Mouse (Mus musculus) MEL (cell line): ENCODE data around the gene Ltbp3. TPM values are rescaled to one million over a fixed set of nuclear protein-coding genes. Genes with fewer than 3 reads are reported as not detected.

ENCODE experiments used
- DNase-seq: peaks from one replicate; pipeline ENCODE4 v3.0.0; 2011; ENCODE audit warnings: low read depth, low spot score
- H3K27ac ChIP-seq: 2 replicates; pipeline ENCODE4 v1.5.1; 2012; ENCODE audit warnings: low read depth, mild to moderate bottlenecking, control low read depth, low read length, moderate library complexity; ENCODE audit not compliant: control insufficient read depth
- H3K27me3 ChIP-seq, 2 experiments: fragments of 150-350 bp in 1 of 2; sonication (generic) in 1 of 2; 2 replicates each; pipeline ENCODE4 v1.6.1; 2012; ENCODE audit warnings: low read length in 2 of 2, mild to moderate bottlenecking in 2 of 2, improper control_type of control experiment in 1 of 2, moderate library complexity in 1 of 2; ENCODE audit not compliant: insufficient read depth in 2 of 2, control insufficient read depth in 1 of 2
- H3K36me3 ChIP-seq, 2 experiments: 2 replicates each; pipeline ENCODE4 v1.6.1; 2012 to 2014; ENCODE audit warnings: low read length in 2 of 2, improper control_type of control experiment in 1 of 2, inconsistent platforms in 1 of 2, mild to moderate bottlenecking in 1 of 2; ENCODE audit not compliant: insufficient read depth in 2 of 2, control insufficient read depth in 1 of 2
- H3K4me1 ChIP-seq, 2 experiments: fragments of 150-350 bp in 1 of 2; sonication (generic) in 1 of 2; 2 replicates each; pipeline ENCODE4 v1.6.1; 2012; ENCODE audit warnings: low read length in 2 of 2, improper control_type of control experiment in 1 of 2, mild to moderate bottlenecking in 1 of 2; ENCODE audit not compliant: insufficient read depth in 2 of 2, control insufficient read depth in 1 of 2
- H3K4me3 ChIP-seq, 2 experiments: fragments of 150-350 bp in 1 of 2; sonication (generic) in 1 of 2; 2 replicates each; pipeline ENCODE4 v1.5.1; 2012; ENCODE audit warnings: low read depth in 2 of 2, low read length in 2 of 2, mild to moderate bottlenecking in 2 of 2, moderate library complexity in 2 of 2, control low read depth in 1 of 2, improper control_type of control experiment in 1 of 2; ENCODE audit not compliant: control insufficient read depth in 1 of 2, insufficient read depth in 1 of 2
- H3K79me2 ChIP-seq: 2 replicates; pipeline ENCODE4 v1.6.1; 2012; ENCODE audit warnings: mild to moderate bottlenecking, low read length, moderate library complexity; ENCODE audit not compliant: control insufficient read depth, poor library complexity, insufficient read depth
- H3K9ac ChIP-seq: 2 replicates; pipeline ENCODE4 v1.6.1; 2012; ENCODE audit warnings: low read depth, mild to moderate bottlenecking, control low read depth, low read length, moderate library complexity; ENCODE audit not compliant: control insufficient read depth, poor library complexity, severe bottlenecking
- H3K9me3 ChIP-seq: fragments of 150-350 bp; sonication (generic); replicated peaks from 2 replicates; pipeline ENCODE4 v1.6.1; 2012; ENCODE audit warnings: mild to moderate bottlenecking, low read length, improper control_type of control experiment, moderate library complexity; ENCODE audit not compliant: insufficient read depth
- CHD1 ChIP-seq: IDR thresholded peaks from 2 replicates; pipeline ENCODE4 v1.6.1; 2012; ENCODE audit warnings: low read depth, mild to moderate bottlenecking, inconsistent platforms, low read length, improper control_type of control experiment
- CTCF ChIP-seq, 3 experiments: IDR thresholded peaks in 2 of 3; conservative IDR thresholded peaks in 1 of 3; 2 replicates each; pipeline ENCODE4 v1.5.1; 2011 to 2012; ENCODE audit warnings: low read length in 3 of 3, low read depth in 2 of 3, mild to moderate bottlenecking in 2 of 3, improper control_type of control experiment in 1 of 3, inconsistent platforms in 1 of 3, mixed read lengths in 1 of 3, moderate library complexity in 1 of 3; ENCODE audit not compliant: control insufficient read depth in 1 of 3, insufficient read depth in 1 of 3, poor library complexity in 1 of 3, severe bottlenecking in 1 of 3
- EP300 ChIP-seq, 2 experiments: IDR thresholded peaks; 2 replicates each; pipeline ENCODE4 v1.6.1; 2011; ENCODE audit warnings: improper control_type of control experiment in 2 of 2, low read length in 2 of 2, low read depth in 1 of 2, mild to moderate bottlenecking in 1 of 2
- ETS1 ChIP-seq: IDR thresholded peaks from 2 replicates; pipeline ENCODE4 v1.6.1; 2012; ENCODE audit warnings: low read depth, mild to moderate bottlenecking, inconsistent platforms, low read length, improper control_type of control experiment, moderate library complexity
- GABPA ChIP-seq: IDR thresholded peaks from 2 replicates; pipeline ENCODE4 v1.6.1; 2012; ENCODE audit warnings: low read depth, mild to moderate bottlenecking, inconsistent platforms, low read length, improper control_type of control experiment, moderate library complexity
- GATA1 ChIP-seq: IDR thresholded peaks from 2 replicates; pipeline ENCODE4 v1.6.1; 2011; ENCODE audit warnings: low read depth, low read length, improper control_type of control experiment
- JUND ChIP-seq: IDR thresholded peaks from 2 replicates; pipeline ENCODE4 v1.6.1; 2011; ENCODE audit warnings: low read depth, mild to moderate bottlenecking, improper control_type of control experiment, low read length
- MAFK ChIP-seq: IDR thresholded peaks from 2 replicates; pipeline ENCODE4 v1.6.1; 2011; ENCODE audit warnings: low read depth, mild to moderate bottlenecking, low read length, improper control_type of control experiment, borderline replicate concordance
- MAX ChIP-seq: IDR thresholded peaks from 2 replicates; pipeline ENCODE4 v1.6.1; 2011; ENCODE audit warnings: low read length, improper control_type of control experiment
- MEF2A ChIP-seq: IDR thresholded peaks from 2 replicates; pipeline ENCODE4 v1.6.1; 2014; ENCODE audit warnings: low read depth, mild to moderate bottlenecking, inconsistent platforms, low read length, improper control_type of control experiment; ENCODE audit not compliant: poor library complexity, insufficient replicate concordance, severe bottlenecking; ENCODE audit errors: extremely low read depth
- MYB ChIP-seq: IDR thresholded peaks from 2 replicates; pipeline ENCODE4 v1.6.1; 2011; ENCODE audit warnings: mild to moderate bottlenecking, low read depth, low read length, improper control_type of control experiment
- POLR2A ChIP-seq, 2 experiments: IDR thresholded peaks; 2 replicates each; pipeline ENCODE4 v1.6.1; 2011 to 2012; ENCODE audit warnings: low read length in 2 of 2, mild to moderate bottlenecking in 2 of 2, control low read depth in 1 of 2, improper control_type of control experiment in 1 of 2, low read depth in 1 of 2, moderate library complexity in 1 of 2; ENCODE audit not compliant: control insufficient read depth in 1 of 2, insufficient read depth in 1 of 2, poor library complexity in 1 of 2
- RCOR1 ChIP-seq: IDR thresholded peaks from 2 replicates; pipeline ENCODE4 v1.6.1; 2012; ENCODE audit warnings: low read depth, mild to moderate bottlenecking, inconsistent platforms, low read length, improper control_type of control experiment
- SIN3A ChIP-seq: IDR thresholded peaks from 2 replicates; pipeline ENCODE4 v1.6.1; 2012; ENCODE audit warnings: low read length, improper control_type of control experiment, inconsistent platforms
- SMC3 ChIP-seq: IDR thresholded peaks from 2 replicates; pipeline ENCODE4 v1.6.1; 2011; ENCODE audit warnings: low read depth, low read length, improper control_type of control experiment
- TBP ChIP-seq: IDR thresholded peaks from 2 replicates; pipeline ENCODE4 v1.8.0; 2011; ENCODE audit warnings: low read depth, low read length, improper control_type of control experiment
- USF2 ChIP-seq, 2 experiments: IDR thresholded peaks; 2 replicates each; pipeline ENCODE4 v1.6.1; 2011 to 2012; ENCODE audit warnings: improper control_type of control experiment in 2 of 2, low read length in 2 of 2, borderline replicate concordance in 1 of 2, inconsistent platforms in 1 of 2, low read depth in 1 of 2, mild to moderate bottlenecking in 1 of 2; ENCODE audit not compliant: insufficient read depth in 1 of 2
- ZMIZ1 ChIP-seq: IDR thresholded peaks from 2 replicates; pipeline ENCODE4 v1.6.1; 2012; ENCODE audit warnings: low read depth, mild to moderate bottlenecking, inconsistent platforms, low read length, improper control_type of control experiment, moderate library complexity
- polyA plus RNA-seq, 2 experiments: library from polyadenylated mRNA; stranded (reverse) in 1 of 2; unstranded in 1 of 2; fragments of >175 nt in 1 of 2; fragments of >200 nt in 1 of 2; gene quantifications; 2 replicates each; pipeline versions ENCODE4 v1.2.1 to v1.2.4; 2012; ENCODE audit warnings: low replicate concordance in 2 of 2, low read depth in 1 of 2; ENCODE audit not compliant: insufficient read length in 2 of 2, insufficient read depth in 1 of 2, missing spikeins in 1 of 2
- total RNA-seq: library from RNA; depleted of rRNA; stranded (reverse); fragments of 300-350 nt; gene quantifications from 2 replicates; pipeline ENCODE4 v1.2.3, GENCODE M21; 2012

Ltbp3 gene
- total and polyA plus RNA-seq, 3 experiments: 0.39 TPM; not detected in 2

DNA sequence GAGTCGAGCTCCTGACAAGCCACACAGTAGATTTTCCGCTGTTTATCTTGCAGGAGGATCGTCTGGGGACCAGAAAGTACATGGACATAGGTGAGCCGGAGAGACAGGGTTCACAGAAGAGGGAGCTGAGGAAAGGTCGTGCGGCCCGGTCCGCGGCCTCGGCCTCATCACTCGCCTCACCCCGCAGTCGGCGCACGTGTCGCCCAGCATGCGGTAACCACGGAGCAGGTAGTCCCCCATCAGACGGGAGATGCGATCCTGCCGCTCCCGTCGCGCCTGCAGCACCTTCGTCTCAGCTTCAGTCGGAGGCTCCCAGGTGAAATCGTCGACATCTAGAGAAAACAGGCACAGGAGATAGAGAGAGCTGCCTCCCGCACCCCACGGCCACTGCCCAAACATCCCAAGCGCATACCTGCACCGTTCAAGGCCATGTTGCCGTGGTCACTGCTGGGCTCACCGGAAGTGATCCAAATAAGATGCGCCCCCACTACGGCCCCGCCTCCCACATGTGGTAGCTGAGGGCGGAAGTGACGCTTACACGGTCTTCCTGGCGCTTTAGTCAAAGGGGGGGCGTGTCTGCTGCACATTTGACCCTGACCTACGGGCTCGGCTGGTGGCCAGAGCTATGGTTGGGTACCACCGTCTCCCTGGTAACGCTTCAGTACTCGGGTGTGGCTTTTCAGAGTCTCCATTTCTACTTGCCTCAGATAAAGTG lies 9.3 kb upstream of the Ltbp3 start (continued):
- TF ChIP-seq CHD1 (no peak), MAX (peak; percentile 90), CTCF (IDR thresholded peaks at IDR 0.05 in 2 of 3, conservative IDR thresholded peaks at IDR 0.05 in 1 of 3; ENCODE audit: control insufficient read depth in 1 of 3, insufficient read depth in 1 of 3, low read depth in 2 of 3, low read length in 3 of 3, poor library complexity in 1 of 3, severe bottlenecking in 1 of 3) (no peak)

GRCm38 (mm10) chr19:5734325-5734724 lies 6.4 kb upstream of the Ltbp3 start:
- Histone ChIP-seq H3K79me2 (peaks cover 14% of the 10 kb centered on the region), H3K4me1 (peaks cover 0 to 19% of the 10 kb centered on the region in 2 experiments; a peak in 2 of 4 replicates), H3K4me3 (0 out of 4 replicates have a peak overlapping the region, but pooled peaks of 1 of the 2 experiments have one; percentile 1), H3K27ac (no peak overlapping the region), H3K36me3 (peaks cover 0 to 12% of the 10 kb centered on the region in 2 experiments; a peak in 2 of 4 replicates), H3K27me3 (no peaks in the 10 kb centered on the region), H3K9me3 (no peaks in the 10 kb centered on the region), H3K9ac (no peak overlapping the region)
- DNase-seq: peak; percentile 79
- TF ChIP-seq RCOR1 (peak; percentile 85), MAFK (no peak), JUND (no peak), GABPA (no peak), GATA1 (peak; percentile 54), TBP (0 out of 2 replicates have a peak, but pooled peaks have one; percentile 44), USF2 (IDR thresholded peaks at IDR 0.05; ENCODE audit: borderline replicate concordance in 1 of 2, insufficient read depth in 1 of 2, low read depth in 1 of 2, low read length in 2 of 2) (no peak), SMC3 (0 out of 2 replicates have a peak, but pooled peaks have one; percentile 8), SIN3A (0 out of 2 replicates have a peak, but pooled peaks have one; percentile 28), MYB (no peak)

DNA sequence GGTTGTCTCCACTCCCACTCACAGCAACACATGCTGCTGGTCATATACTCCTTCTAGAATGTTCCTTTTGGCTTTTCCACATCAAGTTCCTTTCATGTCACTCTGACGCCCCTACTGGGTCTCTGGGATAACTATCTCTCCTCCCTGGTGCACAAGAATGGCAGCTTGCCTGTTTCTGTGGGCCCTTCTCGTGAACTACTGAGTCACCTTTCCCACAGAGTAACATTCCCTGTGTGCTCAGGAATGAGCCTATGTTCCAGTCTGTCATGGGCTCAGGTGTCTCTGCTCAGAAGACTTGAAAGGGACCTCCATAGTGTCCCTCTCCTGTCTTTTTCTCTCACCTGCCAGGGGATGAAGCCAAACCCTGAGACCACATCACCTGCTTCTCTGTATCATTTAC lies 1.3 kb upstream of the Ltbp3 start:
- Histone ChIP-seq H3K27me3 (peaks cover 0 to 2% of the 10 kb centered on the region in 2 experiments; a peak in 1 of 4 replicates), H3K9ac (no peak overlapping the region), H3K36me3 (no peaks in the 10 kb centered on the region), H3K4me3 (no peak overlapping the region), H3K79me2 (no peaks in the 10 kb centered on the region), H3K9me3 (no peaks in the 10 kb centered on the region), H3K27ac (no peak overlapping the region), H3K4me1 (no peaks in the 10 kb centered on the region)
- TF ChIP-seq RCOR1: no peak
- no peak for TF ChIP-seq JUND
- TF ChIP-seq ETS1: no peak
- TF ChIP-seq MEF2A: no peak
- TF ChIP-seq EP300 (IDR thresholded peaks at IDR 0.05; ENCODE audit: low read depth in 1 of 2, low read length in 2 of 2): no peak
- no peak for TF ChIP-seq ZMIZ1
- TF ChIP-seq POLR2A (IDR thresholded peaks at IDR 0.05; ENCODE audit: control insufficient read depth in 1 of 2, insufficient read depth in 1 of 2, low read depth in 1 of 2, low read length in 2 of 2, poor library complexity in 1 of 2): no peak
- no peak for DNase-seq
